Comparison of ENCODE assay signal across 24 mouse cellular contexts in genomic region chr13:16261145-16261544, GRCm38 (mm10).
DNase-seq lines count a peak whose midpoint lies in the region; ATAC-seq lines count a peak whose summit lies in the region.
"Had no signal": no experiment of that assay in that cellular context is flagged by ENCODE, and none has a peak within 500 bp of the region (broad histone marks: within the 10 kb centered on the region; RNA-seq: fewer than 3 reads in every experiment).

No protein-coding gene starts in this region.

- H3K36me3 ChIP-seq in splenic B cell, adult 2 months (ENCODE audit: control insufficient read depth, insufficient read depth, low read length, poor library complexity, severe bottlenecking) = no peaks in the 10 kb centered on the region
- no peaks in the 10 kb centered on the region for H3K36me3 ChIP-seq in midbrain, embryonic 14.5 days (ENCODE audit: control insufficient read depth, insufficient read depth, low read length)
- H3K36me3 ChIP-seq: embryonic facial prominence, embryonic 12.5 days; embryonic facial prominence, embryonic 15.5 days; heart, embryonic 12.5 days; heart, embryonic 15.5 days; hindbrain, embryonic 15.5 days had no signal

- 86% methylated on average over 3 of the region's 3 CpGs for WGBS in midbrain, embryonic 14.5 days

- peak; percentile 3 to 4 for DNase-seq in B cell, adult 2 months
- peak; percentile 26 for DNase-seq in c-Kit-positive CD71-negative TER-119-negative erythroid progenitor cells, embryonic 14.5 days (ENCODE audit: low read depth)
- peak; percentile 2 for DNase-seq in splenic B cell, adult 2 months (ENCODE audit: low read depth, low spot score)
- DNase-seq in midbrain, embryonic 14.5 days = no peak
- no peak for DNase-seq in urinary bladder, postnatal 4 days (ENCODE audit: low spot score in 2 of 2)
- no peak for DNase-seq in left cerebral cortex, postnatal 4 days
- DNase-seq: adrenal gland, adult 2 months; adrenal gland, postnatal 14 days; cerebellum, adult 11-12 months; cerebellum, adult 9-10 months; cerebellum, postnatal 14 days; forebrain, postnatal 0 days; gastrocnemius, adult 2 months; gastrocnemius, postnatal 14 days; heart, adult 18-20 months; heart, postnatal 10 days; heart, postnatal 36 days had no signal

- H3K27ac ChIP-seq in midbrain, embryonic 14.5 days (replicated peaks; ENCODE audit: low read depth, low read length) = no peak overlapping the region
- H3K27ac ChIP-seq: embryonic facial prominence, embryonic 12.5 days; embryonic facial prominence, embryonic 15.5 days; gastrocnemius, adult 2 months; heart, embryonic 15.5 days; hindbrain, embryonic 15.5 days had no signal

- ATAC-seq in hematopoietic stem cell, adult 5-6 weeks (replicated peaks in 1 of 2; ENCODE audit: insufficient read depth in 1 of 2, low FRiP score in 2 of 2, low TSS enrichment in 1 of 2, low read depth in 1 of 2, poor library complexity in 2 of 2, severe bottlenecking in 2 of 2) = peak; percentile 94 to 97
- ATAC-seq in midbrain, embryonic 14.5 days (ENCODE audit: low FRiP score, low TSS enrichment) = no peak
- ATAC-seq: forebrain, embryonic 14.5 days; forebrain, postnatal 0 days had no signal

- H3K27me3 ChIP-seq in splenic B cell, adult 2 months (ENCODE audit: control insufficient read depth, insufficient read depth, low read length, poor library complexity, severe bottlenecking) = no peaks in the 10 kb centered on the region
- no peaks in the 10 kb centered on the region for H3K27me3 ChIP-seq in midbrain, embryonic 14.5 days (ENCODE audit: control insufficient read depth, insufficient read depth, low read length)
- H3K27me3 ChIP-seq: embryonic facial prominence, embryonic 12.5 days; embryonic facial prominence, embryonic 15.5 days; heart, embryonic 12.5 days; heart, embryonic 15.5 days; hindbrain, embryonic 15.5 days had no signal

- H3K4me1 ChIP-seq in midbrain, embryonic 14.5 days (ENCODE audit: control insufficient read depth, insufficient read depth, low read length) = no peaks in the 10 kb centered on the region
- H3K4me1 ChIP-seq: embryonic facial prominence, embryonic 12.5 days; embryonic facial prominence, embryonic 15.5 days; heart, embryonic 12.5 days; heart, embryonic 15.5 days; hindbrain, embryonic 15.5 days had no signal

- no peak overlapping the region for H3K4me3 ChIP-seq in midbrain, embryonic 14.5 days (replicated peaks; ENCODE audit: low read depth, low read length)
- H3K4me3 ChIP-seq: embryonic facial prominence, embryonic 12.5 days; embryonic facial prominence, embryonic 15.5 days; gastrocnemius, adult 2 months; heart, embryonic 12.5 days; heart, embryonic 15.5 days; hindbrain, embryonic 15.5 days had no signal

- H3K9ac ChIP-seq in midbrain, embryonic 14.5 days (replicated peaks; ENCODE audit: low read length) = no peak overlapping the region
- H3K9ac ChIP-seq: embryonic facial prominence, embryonic 12.5 days; embryonic facial prominence, embryonic 15.5 days; forebrain, postnatal 0 days; heart, embryonic 12.5 days; heart, embryonic 15.5 days; hindbrain, embryonic 15.5 days had no signal

- intact Hi-C loops in left cerebral cortex, postnatal 4 days (cut with DNase I) = no loop called here

- H3K4me2 ChIP-seq in midbrain, embryonic 14.5 days (ENCODE audit: low read length) = no peak overlapping the region
- H3K4me2 ChIP-seq: embryonic facial prominence, embryonic 12.5 days; embryonic facial prominence, embryonic 15.5 days; heart, embryonic 12.5 days; heart, embryonic 15.5 days; hindbrain, embryonic 15.5 days had no signal

- no peaks in the 10 kb centered on the region for H3K9me3 ChIP-seq in midbrain, embryonic 14.5 days (ENCODE audit: control insufficient read depth, low read length)
- H3K9me3 ChIP-seq: embryonic facial prominence, embryonic 12.5 days; embryonic facial prominence, embryonic 15.5 days; heart, embryonic 12.5 days; heart, embryonic 15.5 days; hindbrain, embryonic 15.5 days had no signal

Comparison
In these comparisons a context has a peak if more than half of its experiments do, and no peak if none do; other contexts are left out.
1. DNase-seq: peak in B cell, adult 2 months (2 of 2), c-Kit-positive CD71-negative TER-119-negative erythroid progenitor cells, embryonic 14.5 days (single experiment) and splenic B cell, adult 2 months (single experiment); none in midbrain, embryonic 14.5 days (single experiment), urinary bladder, postnatal 4 days (0 of 2) and left cerebral cortex, postnatal 4 days (single experiment).